Mouse (Mus musculus): Measurements from ENCODE around the gene Pitpnb. TPM values are rescaled to one million over a fixed set of nuclear protein-coding genes. Genes with fewer than 3 reads are reported as not detected.

The Pitpnb gene
- 48.0 and 56.8 TPM in 2 replicates for polyA plus RNA-seq (2015; fragmentation: Nextera tagmentation; extraction: Ambion mirVana)

GRCm38 (mm10) chr5:111330417-111331098, at the start of gene Pitpnb:
Pitpnb (plus strand) TSS chr5:111330763.

GRCm38 (mm10) chr5:111416591-111417374, 86.2 kb downstream of the Pitpnb start, which contains the start of gene Mn1:
Mn1 (plus strand) TSS chr5:111417362.

Other genes with a start within 250 kb of the Pitpnb start
- 4.3 and 5.9 TPM in 2 replicates for gene Mn1, start 86.6 kb downstream of the Pitpnb start, polyA plus RNA-seq (2015; fragmentation: Nextera tagmentation; extraction: Ambion mirVana)

Data from adrenal gland, postnatal 0 days (tissue).